Mouse (Mus musculus): ENCODE measurements around the gene Cst11.

DNA sequence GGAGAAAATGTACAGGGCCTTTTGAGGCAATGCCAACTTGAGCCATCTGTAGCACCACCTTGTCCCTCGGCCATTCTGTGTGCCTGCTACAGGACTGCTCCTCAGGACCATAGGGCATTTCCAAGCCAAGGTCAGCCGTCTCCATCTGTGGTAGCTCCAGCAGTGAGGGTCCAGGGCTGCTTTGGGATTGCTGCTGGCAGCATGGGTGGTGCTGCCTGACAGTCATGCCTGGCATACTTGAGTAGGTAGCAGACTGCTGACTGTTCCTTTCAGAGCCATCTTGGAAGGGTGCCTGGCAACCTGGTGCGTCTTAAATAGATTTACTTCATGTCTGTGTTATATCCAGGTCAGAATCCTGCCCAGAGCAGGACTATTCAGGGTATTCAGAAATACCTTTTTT is 28.3 kb downstream of the Cst11 start:
- TF ChIP-seq EP300 (optimal IDR thresholded peaks at IDR 0.05) = no peak
- TF ChIP-seq CTCF (IDR thresholded peaks at IDR 0.05; ENCODE audit: low read depth) = no peak
